Mouse (Mus musculus) CH12.LX (cell line): Measurements from ENCODE around the gene Ms4a5. TPM values are rescaled to one million over a fixed set of nuclear protein-coding genes. Genes with fewer than 3 reads are reported as not detected.

Experiments
- DNase-seq: peaks from one replicate; pipeline ENCODE4 v3.0.0-alpha.2; 2013; ENCODE audit errors: extremely low read depth
- H3K27ac ChIP-seq: 2 replicates; pipeline ENCODE4 v1.5.1; 2012; ENCODE audit warnings: low read depth, mild to moderate bottlenecking, control low read depth, moderate library complexity; ENCODE audit not compliant: insufficient read depth
- H3K27me3 ChIP-seq: replicated peaks from 2 replicates; pipeline ENCODE3; 2012; ENCODE audit warnings: inconsistent platforms
- H3K36me3 ChIP-seq, 2 experiments: replicated peaks in 1 of 2; 2 replicates each; pipeline versions ENCODE3 to v1.6.1; 2012; ENCODE audit warnings: inconsistent platforms in 1 of 2, low read length in 1 of 2, mild to moderate bottlenecking in 1 of 2, mixed read lengths in 1 of 2, moderate library complexity in 1 of 2; ENCODE audit not compliant: control insufficient read depth in 1 of 2, insufficient read depth in 1 of 2
- H3K4me1 ChIP-seq, 2 experiments: 2 replicates each; pipeline ENCODE4 v1.6.1; 2012; ENCODE audit warnings: inconsistent platforms in 1 of 2, moderate library complexity in 1 of 2; ENCODE audit not compliant: insufficient read depth in 2 of 2, control insufficient read depth in 1 of 2
- H3K4me2 ChIP-seq: 2 replicates; pipeline ENCODE4 v1.6.1; 2012; ENCODE audit warnings: low read depth, mild to moderate bottlenecking, control low read depth; ENCODE audit not compliant: poor library complexity, insufficient read depth, severe bottlenecking
- H3K4me3 ChIP-seq, 3 experiments: fragments of 150-350 bp in 1 of 3; sonication (generic) in 1 of 3; replicated peaks in 1 of 3; 2 replicates each; pipeline versions ENCODE3 to v1.5.1; 2011 to 2012; ENCODE audit warnings: low read depth in 2 of 3, low read length in 2 of 3, mild to moderate bottlenecking in 2 of 3, moderate library complexity in 2 of 3, control low read depth in 1 of 3, improper control_type of control experiment in 1 of 3, inconsistent platforms in 1 of 3, mixed read lengths in 1 of 3; ENCODE audit not compliant: poor library complexity in 1 of 3
- H3K79me2 ChIP-seq: replicated peaks from 2 replicates; pipeline ENCODE4 v1.6.1; 2012; ENCODE audit warnings: mild to moderate bottlenecking, moderate library complexity; ENCODE audit not compliant: control insufficient read depth, poor library complexity, insufficient read depth, severe bottlenecking; ENCODE audit errors: extremely low read depth
- H3K9ac ChIP-seq: 2 replicates; pipeline ENCODE4 v1.6.1; 2012; ENCODE audit warnings: low read depth, mild to moderate bottlenecking, control low read depth, moderate library complexity; ENCODE audit not compliant: insufficient read depth
- H3K9me3 ChIP-seq: replicated peaks from 2 replicates; pipeline ENCODE3; 2012; ENCODE audit warnings: low read length, inconsistent platforms, mixed read lengths
- CHD1 ChIP-seq: IDR thresholded peaks from 2 replicates; pipeline ENCODE4 v1.6.1; 2012; ENCODE audit warnings: low read depth, low read length, improper control_type of control experiment, inconsistent platforms
- CHD2 ChIP-seq: IDR thresholded peaks from 2 replicates; pipeline ENCODE4 v1.6.1; 2011; ENCODE audit warnings: low read length, improper control_type of control experiment
- ELF1 ChIP-seq: IDR thresholded peaks from 2 replicates; pipeline ENCODE4 v1.6.1; 2014; ENCODE audit warnings: low read depth, mild to moderate bottlenecking, inconsistent platforms, low read length, improper control_type of control experiment
- HCFC1 ChIP-seq: IDR thresholded peaks from 2 replicates; pipeline ENCODE4 v1.6.1; 2012; ENCODE audit warnings: low read depth, mild to moderate bottlenecking, inconsistent platforms, low read length, improper control_type of control experiment
- IRF4 ChIP-seq: IDR thresholded peaks from 2 replicates; pipeline ENCODE4 v1.6.1; 2014; ENCODE audit warnings: low read depth, mild to moderate bottlenecking, inconsistent platforms, low read length, improper control_type of control experiment
- MAZ ChIP-seq: IDR thresholded peaks from 2 replicates; pipeline ENCODE4 v1.6.1; 2012; ENCODE audit warnings: low read depth, mild to moderate bottlenecking, inconsistent platforms, low read length, improper control_type of control experiment, moderate library complexity
- MEF2A ChIP-seq: IDR thresholded peaks from 2 replicates; pipeline ENCODE4 v1.6.1; 2014; ENCODE audit warnings: low read depth, mild to moderate bottlenecking, inconsistent platforms, low read length, improper control_type of control experiment, borderline replicate concordance
- MXI1 ChIP-seq: IDR thresholded peaks from 2 replicates; pipeline ENCODE4 v1.6.1; 2011; ENCODE audit warnings: mild to moderate bottlenecking, low read depth, low read length, improper control_type of control experiment
- POLR2AphosphoS2 ChIP-seq: IDR thresholded peaks from 2 replicates; pipeline ENCODE4 v1.6.1; 2011; ENCODE audit warnings: low read depth, low read length, improper control_type of control experiment
- RAD21 ChIP-seq: IDR thresholded peaks from 2 replicates; pipeline ENCODE4 v1.6.1; 2011; ENCODE audit warnings: low read depth, mild to moderate bottlenecking, low read length, improper control_type of control experiment, moderate library complexity
- RCOR1 ChIP-seq: conservative IDR thresholded peaks from 2 replicates; pipeline ENCODE4 v1.6.1; 2012; ENCODE audit warnings: low read depth, mild to moderate bottlenecking, inconsistent platforms, low read length, improper control_type of control experiment
- TBP ChIP-seq: conservative IDR thresholded peaks from 2 replicates; pipeline ENCODE4 v1.6.1; 2011; ENCODE audit warnings: low read depth, low read length, improper control_type of control experiment
- TCF12 ChIP-seq: IDR thresholded peaks from 2 replicates; pipeline ENCODE4 v1.6.1; 2014; ENCODE audit warnings: low read depth, mild to moderate bottlenecking, inconsistent platforms, low read length, improper control_type of control experiment
- USF1 ChIP-seq: IDR thresholded peaks from 2 replicates; pipeline ENCODE4 v1.6.1; 2014; ENCODE audit warnings: low read depth, mild to moderate bottlenecking, inconsistent platforms, low read length, improper control_type of control experiment
- USF2 ChIP-seq: conservative IDR thresholded peaks from 2 replicates; pipeline ENCODE4 v1.6.1; 2011; ENCODE audit warnings: low read depth, low read length, improper control_type of control experiment
- ZKSCAN1 ChIP-seq: IDR thresholded peaks from 2 replicates; pipeline ENCODE4 v1.6.1; 2012; ENCODE audit warnings: low read depth, inconsistent platforms, low read length, improper control_type of control experiment, borderline replicate concordance
- ZMIZ1 ChIP-seq: IDR thresholded peaks from 2 replicates; pipeline ENCODE4 v1.6.1; 2012; ENCODE audit warnings: low read depth, mild to moderate bottlenecking, inconsistent platforms, low read length, improper control_type of control experiment
- ZNF384 ChIP-seq: IDR thresholded peaks from 2 replicates; pipeline ENCODE4 v1.6.1; 2012; ENCODE audit warnings: low read depth, low read length, improper control_type of control experiment, inconsistent platforms
- dilution Hi-C: fragments of 300-500 bp; cut with MboI; formaldehyde crosslinking; loops from 2 replicates; pipeline ENCODE4 v1.14.3; 2020; ENCODE audit warnings: low sequenced_read_pairs; ENCODE audit not compliant: extremely low pct_unique_long_range_greater_than_20kb, extremely low pct_ligation_motif_present
- in situ Hi-C: fragments of 300-500 bp; cut with MboI; formaldehyde crosslinking; loops from 3 replicates; pipeline ENCODE4 v1.14.3; 2019; ENCODE audit warnings: low sequenced_read_pairs, low pct_ligation_motif_present, low pct_unique_long_range_greater_than_20kb, mixed read lengths
- polyA plus RNA-seq: library from polyadenylated mRNA; unstranded; fragments of >175 nt; gene quantifications from 2 replicates; pipeline ENCODE4 v1.2.1, GENCODE M21; 2012; ENCODE audit warnings: low read depth; ENCODE audit not compliant: insufficient read length
- total RNA-seq, 2 experiments: library from RNA; depleted of rRNA; stranded (reverse); fragments of 300-350 nt in 1 of 2; fragments of >200 nt in 1 of 2; gene quantifications; 2 replicates each; pipeline ENCODE4 v1.2.3; 2012 to 2014

Ms4a5 gene
- total and polyA plus RNA-seq, 3 experiments = not detected

DNA sequence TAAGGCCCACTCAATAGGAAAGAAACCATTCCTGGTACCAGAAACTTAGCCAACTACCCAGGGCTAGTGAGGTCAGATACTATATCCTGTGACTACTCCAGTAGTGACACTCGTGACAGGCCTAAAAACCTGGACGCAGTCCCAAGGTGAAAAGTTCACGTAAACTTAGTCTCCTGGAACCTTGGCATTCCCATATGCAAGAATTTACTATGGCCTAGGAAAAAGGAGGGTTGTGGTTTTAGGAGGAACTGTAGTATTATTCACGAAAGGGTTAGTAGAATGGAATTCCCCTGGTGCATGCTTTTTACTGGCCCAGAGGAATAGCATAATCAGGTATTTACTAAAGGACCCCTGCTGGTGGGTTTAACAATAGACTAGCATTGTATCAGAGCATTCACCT, 33.1 kb upstream of the Ms4a5 start:
- in situ Hi-C loops (no loop called here), dilution Hi-C loops (no loop called here)
- Histone ChIP-seq H3K4me2 (no peak overlapping the region), H3K27ac (no peak overlapping the region), H3K4me3 (no peak overlapping the region), H3K79me2 (no peaks in the 10 kb centered on the region), H3K27me3 (no peaks in the 10 kb centered on the region), H3K4me1 (peaks cover 0 to 20% of the 10 kb centered on the region in 2 experiments; a peak in 2 of 4 replicates), H3K9ac (no peak overlapping the region), H3K9me3 (no peaks in the 10 kb centered on the region), H3K36me3 (no peaks in the 10 kb centered on the region)
- no peak for DNase-seq
- no peak for TF ChIP-seq HCFC1
- TF ChIP-seq POLR2AphosphoS2 = no peak
- no peak; the same call in none of the 2 replicates for TF ChIP-seq RAD21
- no peak for TF ChIP-seq ZNF384
- no peak for TF ChIP-seq ZKSCAN1
- no peak for TF ChIP-seq CHD1
- TF ChIP-seq TBP = no peak
- TF ChIP-seq ELF1 = no peak
- TF ChIP-seq MXI1 = no peak
- TF ChIP-seq RCOR1 = no peak

DNA sequence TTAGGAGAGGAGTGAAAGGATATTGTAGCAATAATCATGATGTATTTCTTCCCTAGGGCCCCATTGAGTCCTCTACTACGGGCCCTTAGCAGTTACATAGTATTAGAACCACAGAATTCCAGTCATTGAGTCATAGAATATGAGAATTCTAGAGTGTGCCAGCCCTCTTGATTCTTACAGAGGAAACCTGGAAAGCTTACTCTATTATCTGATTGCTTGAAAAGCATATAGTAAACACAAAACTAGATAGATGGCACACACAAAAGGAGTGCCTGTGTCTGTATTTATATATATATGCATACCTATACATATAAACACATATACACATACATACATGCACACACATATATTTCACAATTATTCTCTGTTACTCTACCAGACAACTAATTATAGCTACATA, 30.7 kb upstream of the Ms4a5 start, which contains the start of gene Ms4a14:
Gene Ms4a14, minus strand, starts transcription at position 101 of the 400 bp plus-strand sequence.
- dilution Hi-C loops = no loop called here
- in situ Hi-C loops = no loop called here
- no peak for DNase-seq

More for the DNA sequence above, 30.7 kb upstream of the Ms4a5 start, which contains the start of gene Ms4a14:
- Histone ChIP-seq H3K9ac (no peak within 1 kb of the TSS), H3K4me3 (no peak within 1 kb of the TSS), H3K27me3 (no peaks in the 10 kb centered on the region), H3K36me3 (no peaks in the 10 kb centered on the region)
- TF ChIP-seq CHD2 = no peak
- TF ChIP-seq TCF12 = no peak
- no peak for TF ChIP-seq ZMIZ1
- TF ChIP-seq MEF2A = no peak
- TF ChIP-seq RAD21 = no peak
- no peak for TF ChIP-seq ZNF384
- TF ChIP-seq POLR2AphosphoS2 = no peak
- TF ChIP-seq TBP = no peak
- no peak for TF ChIP-seq ELF1
- no peak for TF ChIP-seq USF2
- no peak for TF ChIP-seq USF1
- TF ChIP-seq RCOR1 = no peak
- no peak for TF ChIP-seq MAZ
- TF ChIP-seq IRF4 = no peak
- TF ChIP-seq, all 38 proteins: peak for 0
- no peaks in the 10 kb centered on the region for H3K79me2 ChIP-seq
- no peak within 1 kb of the TSS for H3K4me2 ChIP-seq
- no peak within 1 kb of the TSS for H3K27ac ChIP-seq
- H3K9me3 ChIP-seq = no peaks in the 10 kb centered on the region
- peaks cover 0 to 20% of the 10 kb centered on the region in 2 experiments; a peak in 2 of 4 replicates for H3K4me1 ChIP-seq
